Mouse (Mus musculus): Measurements from ENCODE around the gene Alk. TPM values are rescaled to one million over a fixed set of nuclear protein-coding genes. Genes with fewer than 3 reads are reported as not detected.

The Alk gene
- polyA plus RNA-seq, 1 experiment from 2014 or later, result 0.61 TPM

DNA sequence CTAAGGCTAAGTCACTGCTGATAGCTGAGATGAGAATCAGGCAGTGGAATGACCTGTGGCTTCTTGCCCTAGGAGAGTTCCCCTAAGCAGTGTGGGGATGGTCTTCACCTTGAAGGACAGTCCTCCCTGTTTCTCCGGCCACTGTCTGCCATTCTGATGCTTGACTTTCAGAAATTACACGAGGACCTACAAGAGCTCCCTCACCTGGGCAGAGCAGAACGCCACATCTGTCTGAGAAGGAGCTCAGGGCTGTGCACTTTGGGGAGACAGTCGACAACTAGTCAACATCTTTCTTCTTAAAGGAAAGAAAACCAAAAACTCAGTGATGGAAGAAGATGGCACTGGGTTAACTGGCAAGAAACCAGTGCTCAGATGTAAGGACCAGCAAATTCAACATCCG, 335.9 kb downstream of the Alk start:
- no peak overlapping the region for H3K4me2 ChIP-seq (replicated peaks; ENCODE audit: low read depth)
- no peaks in the 10 kb centered on the region for H3K36me3 ChIP-seq (ENCODE audit: control insufficient read depth, insufficient read depth, low read length)
- no peak for TF ChIP-seq EP300 (optimal IDR thresholded peaks at IDR 0.05)
- TF ChIP-seq CTCF (IDR thresholded peaks at IDR 0.05; ENCODE audit: low read depth), result no peak
- H3K4me1 ChIP-seq (replicated peaks; ENCODE audit: control insufficient read depth, insufficient read depth), result no peaks in the 10 kb centered on the region
- 82% methylated on average over 5 of the region's 5 CpGs for WGBS
- no peak overlapping the region for H3K27ac ChIP-seq (replicated peaks)
- no peak overlapping the region for H3K9ac ChIP-seq (ENCODE audit: low read length)
- H3K27me3 ChIP-seq (ENCODE audit: control insufficient read depth, insufficient read depth, low read length), result no peaks in the 10 kb centered on the region
- no peak for DNase-seq (ENCODE audit: low spot score)
- H3K4me3 ChIP-seq (ENCODE audit: low read depth, low read length), result no peak overlapping the region
- ATAC-seq (ENCODE audit: low FRiP score, low TSS enrichment), result no peak
- H3K9me3 ChIP-seq (ENCODE audit: control insufficient read depth, low read length), result no peaks in the 10 kb centered on the region

GRCm38 (mm10) chr17:72265171-72266022, 339.0 kb downstream of the Alk start:
- WGBS, result 64% methylated on average over 9 of the region's 9 CpGs
- H3K4me2 ChIP-seq (replicated peaks; ENCODE audit: low read depth), result no peak overlapping the region
- no peaks in the 10 kb centered on the region for H3K27me3 ChIP-seq (ENCODE audit: control insufficient read depth, insufficient read depth, low read length)
- no peak overlapping the region for H3K9ac ChIP-seq (ENCODE audit: low read length)
- no peaks in the 10 kb centered on the region for H3K9me3 ChIP-seq (ENCODE audit: control insufficient read depth, low read length)
- DNase-seq (ENCODE audit: low spot score) (no peak), ATAC-seq (ENCODE audit: low FRiP score, low TSS enrichment) (no peak)
- no peak overlapping the region for H3K4me3 ChIP-seq (ENCODE audit: low read depth, low read length)
- no peaks in the 10 kb centered on the region for H3K4me1 ChIP-seq (replicated peaks; ENCODE audit: control insufficient read depth, insufficient read depth)
- H3K36me3 ChIP-seq (ENCODE audit: control insufficient read depth, insufficient read depth, low read length), result no peaks in the 10 kb centered on the region
- no peak for TF ChIP-seq CTCF (IDR thresholded peaks at IDR 0.05; ENCODE audit: low read depth)
- no peak for TF ChIP-seq EP300 (optimal IDR thresholded peaks at IDR 0.05)
- H3K27ac ChIP-seq (replicated peaks), result no peak overlapping the region

GRCm38 (mm10) chr17:72253411-72253810, 351.0 kb downstream of the Alk start:
- Histone ChIP-seq H3K9ac (ENCODE audit: low read length) (no peak overlapping the region), H3K27ac (replicated peaks) (no peak overlapping the region), H3K27me3 (ENCODE audit: control insufficient read depth, insufficient read depth, low read length) (no peaks in the 10 kb centered on the region), H3K4me1 (replicated peaks; ENCODE audit: control insufficient read depth, insufficient read depth) (no peaks in the 10 kb centered on the region), H3K36me3 (ENCODE audit: control insufficient read depth, insufficient read depth, low read length) (no peaks in the 10 kb centered on the region), H3K4me3 (ENCODE audit: low read depth, low read length) (no peak overlapping the region), H3K9me3 (ENCODE audit: control insufficient read depth, low read length) (no peaks in the 10 kb centered on the region), H3K4me2 (replicated peaks; ENCODE audit: low read depth) (no peak overlapping the region)
- WGBS, result 84% methylated on average over 5 of the region's 5 CpGs
- no peak for TF ChIP-seq EP300 (optimal IDR thresholded peaks at IDR 0.05)
- no peak for TF ChIP-seq CTCF (IDR thresholded peaks at IDR 0.05; ENCODE audit: low read depth)
- ATAC-seq (ENCODE audit: low FRiP score, low TSS enrichment) (no peak), DNase-seq (ENCODE audit: low spot score) (no peak)

DNA sequence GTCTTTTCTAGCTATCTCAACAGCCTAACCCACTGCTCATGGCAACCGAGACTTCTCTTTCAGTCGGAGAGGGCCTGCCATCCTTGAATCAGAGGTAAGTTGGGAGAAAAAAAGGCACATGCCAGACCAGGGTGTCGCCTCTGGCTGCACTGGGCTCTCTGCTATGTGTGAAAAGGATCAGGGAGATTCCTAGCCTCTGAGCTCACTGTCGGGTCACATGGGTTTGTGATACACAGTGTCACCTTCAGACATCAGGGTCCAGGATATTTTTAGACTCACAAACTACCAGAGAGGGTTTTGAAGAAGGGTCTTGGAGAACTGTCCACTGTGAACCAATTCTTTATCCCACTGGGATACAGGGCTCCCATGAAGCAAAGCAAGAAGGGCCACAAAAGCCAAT, 352.9 kb downstream of the Alk start:
- Histone ChIP-seq H3K36me3 (ENCODE audit: control insufficient read depth, insufficient read depth, low read length) (no peaks in the 10 kb centered on the region), H3K9ac (ENCODE audit: low read length) (no peak overlapping the region), H3K4me2 (replicated peaks; ENCODE audit: low read depth) (no peak overlapping the region), H3K27ac (replicated peaks) (no peak overlapping the region), H3K4me3 (ENCODE audit: low read depth, low read length) (no peak overlapping the region), H3K9me3 (ENCODE audit: control insufficient read depth, low read length) (no peaks in the 10 kb centered on the region), H3K27me3 (ENCODE audit: control insufficient read depth, insufficient read depth, low read length) (no peaks in the 10 kb centered on the region), H3K4me1 (replicated peaks; ENCODE audit: control insufficient read depth, insufficient read depth) (no peaks in the 10 kb centered on the region)
- ATAC-seq (ENCODE audit: low FRiP score, low TSS enrichment), result no peak
- WGBS, result 67% methylated on average over 4 of the region's 4 CpGs
- DNase-seq (ENCODE audit: low spot score), result no peak
- no peak for TF ChIP-seq EP300 (optimal IDR thresholded peaks at IDR 0.05)
- TF ChIP-seq CTCF (IDR thresholded peaks at IDR 0.05; ENCODE audit: low read depth), result no peak

DNA sequence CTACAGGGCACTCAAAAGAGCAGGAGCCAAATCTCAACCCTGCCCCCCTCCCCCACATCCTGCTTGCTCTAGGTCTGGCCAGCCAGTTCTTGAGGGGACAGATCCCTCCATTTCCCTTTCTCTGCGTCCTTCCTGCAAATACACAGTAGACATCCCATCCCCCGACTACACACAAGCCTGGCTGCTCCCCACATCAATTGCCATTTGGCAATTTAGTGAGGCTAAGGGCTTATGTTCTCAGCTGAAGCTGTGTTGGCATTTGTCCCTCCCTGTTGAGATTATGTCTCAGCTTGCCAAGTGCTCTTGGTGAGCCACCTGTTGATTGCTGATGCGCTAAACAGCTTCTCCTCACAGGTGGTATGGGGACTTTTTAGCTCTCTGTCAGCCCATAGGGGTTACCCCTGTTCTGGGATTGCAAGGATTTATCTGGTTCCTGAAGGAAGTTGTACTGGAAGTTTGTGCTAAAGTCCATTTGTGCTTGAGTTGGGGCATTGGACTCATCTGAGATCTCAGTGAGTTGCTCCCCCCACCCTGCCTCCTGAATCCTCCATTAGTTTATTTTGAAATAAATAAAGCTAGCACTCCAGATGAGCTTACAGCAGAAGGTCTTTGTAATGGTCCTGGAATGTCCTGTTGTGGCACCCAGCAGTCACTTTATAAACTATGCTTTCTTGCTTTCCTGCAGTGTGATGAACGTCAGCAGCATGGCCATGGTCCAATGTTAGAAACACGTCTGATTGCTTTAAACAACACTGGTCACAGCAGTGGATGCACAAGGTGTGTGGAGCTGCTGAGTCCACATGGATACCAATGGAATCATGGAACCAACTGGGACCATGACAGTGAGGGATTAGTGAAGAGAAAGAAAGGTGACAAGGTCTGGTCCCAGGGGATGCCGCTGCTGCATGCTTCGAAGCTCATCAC, 353.7 kb downstream of the Alk start:
- Histone ChIP-seq H3K4me2 (replicated peaks; ENCODE audit: low read depth) (no peak overlapping the region), H3K27me3 (ENCODE audit: control insufficient read depth, insufficient read depth, low read length) (no peaks in the 10 kb centered on the region), H3K4me3 (ENCODE audit: low read depth, low read length) (no peak overlapping the region), H3K27ac (replicated peaks) (no peak overlapping the region), H3K4me1 (replicated peaks; ENCODE audit: control insufficient read depth, insufficient read depth) (no peaks in the 10 kb centered on the region), H3K36me3 (ENCODE audit: control insufficient read depth, insufficient read depth, low read length) (no peaks in the 10 kb centered on the region), H3K9me3 (ENCODE audit: control insufficient read depth, low read length) (no peaks in the 10 kb centered on the region), H3K9ac (ENCODE audit: low read length) (no peak overlapping the region)
- ATAC-seq (ENCODE audit: low FRiP score, low TSS enrichment) (no peak), DNase-seq (ENCODE audit: low spot score) (no peak)
- 55% methylated on average over 7 of the region's 7 CpGs for WGBS
- TF ChIP-seq EP300 (optimal IDR thresholded peaks at IDR 0.05) (no peak), CTCF (IDR thresholded peaks at IDR 0.05; ENCODE audit: low read depth) (no peak)
